Mouse (Mus musculus): ENCODE results near the gene Prr5l.
A peak's percentile ranks its signal among the peaks of the same experiment; 100 is the strongest.

Gene Prr5l

GRCm38 (mm10) chr2:101665058-101665702, 217.6 kb downstream of the Prr5l start:
- DNase-seq (ENCODE audit: low read depth, low spot score) = peak; percentile 96

Measured in brain, adult 2 months (tissue).